Mouse (Mus musculus) skeletal muscle tissue, adult 2 months (tissue): Measurements from ENCODE around the gene Ppp3ca.

Source experiments
- DNase-seq: peaks from one replicate; pipeline ENCODE4 v3.0.0-alpha.2; 2012; ENCODE audit warnings: low read depth, low spot score

Gene Ppp3ca

DNA sequence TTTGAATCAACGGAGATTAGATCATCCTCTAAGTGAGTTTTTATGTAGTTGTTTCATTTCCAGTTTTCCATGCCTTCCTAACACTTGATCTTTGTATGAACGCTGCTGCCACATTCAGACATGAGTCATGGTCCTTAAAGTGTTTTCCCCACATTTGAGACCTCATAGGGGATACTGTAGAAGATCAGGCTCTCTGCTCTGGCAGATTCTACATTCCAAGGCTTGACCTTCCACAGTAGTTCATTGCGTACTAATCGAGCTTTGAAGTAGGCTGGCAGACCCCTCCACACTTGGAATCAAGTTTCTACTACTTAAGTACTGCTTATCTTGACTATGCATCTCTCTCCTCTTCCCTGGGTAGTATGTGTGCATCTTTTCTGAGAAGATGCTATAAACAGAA, 183.7 kb downstream of the Ppp3ca start:
- peak; percentile 50 for DNase-seq

- no peak for DNase-seq
These were observed 186.1 kb downstream of the Ppp3ca start for GRCm38 (mm10) chr3:136855996-136856395.

DNA sequence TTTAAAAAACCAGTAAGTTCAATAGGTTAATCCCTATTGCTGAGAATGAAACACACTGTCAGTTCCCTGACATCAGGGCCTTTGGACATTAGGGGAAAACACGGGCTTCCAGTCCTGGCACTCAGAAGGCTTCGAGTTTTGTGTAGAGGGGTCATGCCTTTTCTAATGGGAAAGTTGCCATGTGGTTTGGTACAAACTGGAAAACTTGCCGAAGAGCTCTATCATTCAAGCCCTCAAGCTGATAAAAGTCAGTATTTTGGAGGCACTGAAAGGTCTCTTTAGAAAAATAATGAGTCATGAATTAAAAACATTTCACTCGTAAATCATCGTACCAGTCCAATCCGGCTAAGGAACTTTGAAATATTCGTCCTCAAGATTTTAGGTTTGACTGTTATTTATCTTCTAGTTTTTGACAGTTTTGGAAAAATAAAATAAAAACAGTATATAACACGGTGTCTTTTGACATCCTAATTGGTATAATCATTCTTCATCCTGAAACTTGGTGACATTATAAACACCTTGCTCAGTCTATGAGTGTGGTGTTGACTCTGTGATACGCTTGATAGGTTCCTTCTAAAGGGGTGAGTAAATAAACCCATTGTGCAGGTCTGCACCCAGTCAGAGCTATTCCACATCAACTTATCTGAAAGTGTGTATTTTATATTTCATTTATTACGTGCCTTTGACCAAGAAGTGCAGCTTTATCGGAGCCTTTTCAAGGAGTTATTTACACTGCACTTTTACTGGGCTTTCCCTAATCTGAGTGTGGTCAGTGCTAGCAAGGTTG, 192.3 kb downstream of the Ppp3ca start:
- DNase-seq = no peak

- DNase-seq = no peak
These were observed 193.2 kb downstream of the Ppp3ca start for GRCm38 (mm10) chr3:136863127-136863526.

GRCm38 (mm10) chr3:136864306-136864705, 194.4 kb downstream of the Ppp3ca start:
- no peak for DNase-seq

GRCm38 (mm10) chr3:136865176-136865859, 195.4 kb downstream of the Ppp3ca start:
- DNase-seq = no peak

DNA sequence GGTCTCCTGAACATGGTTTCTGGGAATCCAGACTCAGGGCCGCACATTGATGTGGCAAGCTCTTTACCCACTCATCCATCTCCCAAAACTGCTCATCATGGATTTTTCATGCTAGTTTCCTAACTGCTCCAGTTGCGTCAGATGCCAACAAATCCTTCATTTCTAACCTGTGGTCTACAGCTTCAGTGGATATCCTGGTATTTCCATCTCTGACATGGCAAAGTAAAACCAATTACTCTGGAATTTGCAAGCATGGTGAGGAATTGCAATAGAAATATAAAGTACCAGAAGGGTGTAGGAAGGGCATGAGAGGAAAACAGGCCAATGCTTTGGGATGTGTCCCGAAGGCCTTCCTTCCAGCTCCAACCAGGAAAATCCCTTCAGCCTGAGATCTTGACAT, 196.2 kb downstream of the Ppp3ca start:
- DNase-seq = no peak

- no peak for DNase-seq
These were observed 196.6 kb downstream of the Ppp3ca start for GRCm38 (mm10) chr3:136866571-136866970.

DNA sequence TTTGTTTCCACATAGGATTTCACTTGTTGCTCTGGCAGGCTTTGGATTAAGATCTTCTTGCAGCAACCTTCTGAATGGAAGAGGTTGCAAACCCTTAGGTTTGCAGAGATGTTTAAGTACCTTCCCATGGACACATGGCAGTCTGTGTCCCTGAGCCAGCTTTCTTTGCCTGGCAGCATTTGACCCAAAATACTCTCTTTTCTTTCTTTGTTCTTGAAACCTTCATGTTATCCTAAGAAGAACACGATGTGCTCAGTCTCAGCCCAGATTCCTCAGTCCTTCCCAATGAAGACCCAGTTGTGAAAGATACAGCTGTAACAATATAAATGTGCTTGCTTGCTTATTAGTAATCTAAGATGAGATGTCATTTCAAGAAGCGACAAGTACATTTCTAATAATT, 197.4 kb downstream of the Ppp3ca start:
- DNase-seq = no peak

DNA sequence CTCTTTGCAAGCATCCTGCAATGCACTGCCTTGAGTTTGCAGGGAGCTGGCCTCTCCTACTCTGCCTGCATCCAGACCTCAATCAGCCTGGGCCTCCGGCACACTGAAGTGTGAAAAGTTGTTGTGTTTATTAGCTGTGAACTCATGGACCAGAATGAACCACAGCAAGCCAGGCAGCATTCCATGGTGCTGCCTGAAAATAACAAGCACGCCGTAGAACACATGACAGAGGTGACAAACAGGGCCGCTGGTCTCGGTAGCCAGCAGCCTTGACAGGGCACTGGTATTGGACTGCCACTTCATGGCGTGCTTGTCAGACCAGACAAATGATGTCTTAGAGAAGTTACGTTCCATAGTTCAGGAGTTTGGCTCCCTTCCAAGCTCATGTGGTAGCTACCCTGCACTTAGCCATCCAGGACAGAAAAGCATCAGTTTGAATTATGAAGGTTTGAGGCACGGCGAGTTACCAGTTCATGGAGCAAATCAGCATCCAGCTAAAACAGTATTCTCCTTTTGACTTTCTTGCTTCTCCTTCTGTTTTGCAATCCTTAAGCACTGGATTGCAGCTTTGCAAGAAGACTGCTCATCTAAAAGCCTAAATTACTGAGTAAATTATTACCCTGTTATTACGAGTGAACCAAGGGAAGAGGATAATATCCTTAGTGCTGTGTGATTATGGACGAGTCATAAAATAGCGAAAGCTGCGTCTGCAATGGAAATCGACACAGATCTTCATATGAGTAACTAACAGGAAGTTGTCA, 202.0 kb downstream of the Ppp3ca start:
- peak; percentile 15 for DNase-seq

DNA sequence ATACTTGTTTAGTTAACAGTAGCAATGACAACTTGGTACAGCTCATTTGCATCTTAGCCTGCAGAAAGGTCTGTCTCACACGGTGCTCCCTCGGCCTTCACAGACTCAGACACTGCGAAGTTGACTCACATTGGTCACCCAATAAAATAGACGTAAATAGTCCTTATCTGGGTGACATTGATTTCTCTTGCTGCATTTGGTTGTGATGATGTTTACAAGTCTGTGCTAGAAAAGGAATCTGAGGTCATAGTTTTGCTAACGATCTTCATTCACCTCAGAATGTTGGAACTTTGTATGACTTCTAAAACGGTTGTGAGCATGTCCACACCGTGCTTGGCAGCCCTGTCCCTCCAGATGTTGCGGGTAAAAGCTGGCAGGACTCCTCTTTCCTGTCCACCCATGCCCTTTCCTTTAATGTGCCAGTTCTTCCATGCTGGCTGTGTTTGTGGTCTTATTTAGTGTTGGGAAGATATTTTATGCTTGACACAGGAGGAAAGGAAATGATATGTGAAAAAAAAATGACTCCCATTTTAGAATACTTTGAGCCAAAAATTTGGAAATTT, 202.7 kb downstream of the Ppp3ca start:
- DNase-seq = peak; percentile 11

- no peak for DNase-seq
These were observed 204.0 kb downstream of the Ppp3ca start for GRCm38 (mm10) chr3:136873809-136874449.

DNA sequence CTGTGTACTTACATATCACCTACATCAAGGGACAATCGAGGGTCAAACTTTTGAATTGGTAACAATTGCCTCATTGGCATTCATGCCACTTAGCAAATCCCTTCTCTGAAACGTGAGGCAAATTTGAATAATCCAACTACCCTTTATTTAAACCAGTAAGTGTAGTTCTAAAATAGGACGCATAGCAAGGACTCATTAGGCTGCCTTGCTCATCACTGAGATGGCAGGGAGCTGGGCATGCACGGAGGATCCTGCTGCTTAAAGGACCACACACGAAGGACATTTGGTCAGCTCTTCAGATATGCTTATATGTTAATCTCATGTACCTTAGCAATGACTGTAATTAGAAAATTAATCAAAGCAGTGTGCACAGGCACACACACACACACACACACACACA, 204.6 kb downstream of the Ppp3ca start:
- no peak for DNase-seq

GRCm38 (mm10) chr3:136887741-136888140, 217.8 kb downstream of the Ppp3ca start:
- no peak for DNase-seq

DNA sequence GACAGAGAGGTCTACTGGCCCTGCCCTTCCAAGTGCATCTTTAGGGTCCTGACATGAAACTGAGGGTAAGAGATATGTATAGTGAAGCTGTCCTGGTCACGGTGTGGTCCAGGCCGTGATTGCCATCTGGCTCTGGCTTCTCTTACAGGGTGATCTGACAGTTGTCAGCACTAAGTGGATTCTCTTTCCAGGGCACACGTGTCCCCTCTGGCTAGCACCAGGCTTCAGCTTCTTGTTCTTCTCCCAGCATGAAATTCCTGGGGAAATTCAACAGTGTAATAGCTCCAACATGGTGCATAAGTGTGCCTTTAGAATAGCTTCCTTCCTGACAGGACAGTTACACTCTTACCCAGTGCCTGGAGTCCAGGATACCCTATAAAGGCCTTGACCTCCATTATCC, 222.2 kb downstream of the Ppp3ca start:
- DNase-seq = no peak

GRCm38 (mm10) chr3:136893596-136894402, 223.9 kb downstream of the Ppp3ca start:
- no peak for DNase-seq

- DNase-seq = no peak
These were observed 225.6 kb downstream of the Ppp3ca start for GRCm38 (mm10) chr3:136895498-136895897.

DNA sequence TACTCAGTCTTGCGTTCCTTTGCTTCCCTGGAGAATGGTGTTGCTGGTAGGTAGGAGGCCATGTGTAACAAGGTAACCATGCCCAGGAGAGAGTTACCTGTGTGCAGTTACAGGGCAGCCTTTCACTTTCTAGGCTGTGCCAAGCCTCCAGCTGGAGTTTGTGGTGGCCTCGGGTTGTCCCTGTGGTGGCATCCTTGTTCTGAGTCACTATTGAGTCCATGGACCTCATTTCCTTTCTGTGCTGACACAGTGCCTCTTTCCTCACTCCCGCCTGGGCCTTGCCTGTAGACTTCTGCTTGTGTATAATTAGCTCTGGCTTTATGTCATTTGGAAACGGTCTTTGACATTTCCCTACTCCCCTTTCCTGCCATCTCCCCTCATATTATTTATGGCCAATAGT, 226.4 kb downstream of the Ppp3ca start:
- DNase-seq = no peak

DNA sequence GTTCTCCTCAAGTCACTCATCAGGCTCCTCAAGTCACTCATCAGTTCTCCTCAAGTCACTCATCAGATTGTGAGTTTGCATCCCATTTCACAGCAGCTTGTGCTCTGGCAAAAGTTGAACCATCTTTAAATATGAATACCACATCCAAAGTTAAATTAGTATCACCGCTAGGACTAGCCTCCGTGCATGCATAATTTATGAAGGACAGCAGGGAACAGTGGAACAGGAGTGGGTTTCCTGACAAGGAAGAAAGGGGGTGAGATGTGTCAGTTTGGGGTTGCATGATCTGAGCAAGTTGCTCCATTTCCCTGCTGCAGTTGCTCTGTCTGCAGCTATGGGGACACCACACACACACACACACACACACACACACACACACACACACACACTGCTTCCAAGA, 229.8 kb downstream of the Ppp3ca start:
- DNase-seq = no peak

GRCm38 (mm10) chr3:136900986-136901385, 231.1 kb downstream of the Ppp3ca start:
- DNase-seq = no peak

DNA sequence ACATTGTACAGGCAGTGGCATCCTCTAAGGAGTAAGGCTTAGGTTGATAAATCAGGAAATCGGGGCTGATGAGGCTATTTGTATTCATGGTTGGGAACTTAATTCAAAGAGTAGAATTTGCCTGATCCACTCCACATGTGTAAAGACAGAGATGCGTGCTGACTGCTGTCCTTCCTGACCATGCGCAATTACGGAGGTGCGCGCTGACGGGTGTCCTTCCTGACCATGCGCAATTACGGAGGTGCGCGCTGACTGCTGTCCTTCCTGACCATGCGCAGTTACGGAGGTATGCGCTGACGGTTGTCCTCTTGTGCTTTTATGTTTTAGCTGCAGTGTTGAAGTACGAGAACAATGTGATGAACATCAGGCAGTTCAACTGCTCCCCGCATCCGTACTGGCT, 232.9 kb downstream of the Ppp3ca start:
- DNase-seq = no peak
